Mouse (Mus musculus) megakaryocyte, embryonic 14.5 days (primary cell): ENCODE measurements around the gene 2700081O15Rik.

Experiments
- FLI1 ChIP-seq: IDR thresholded peaks from 2 replicates; pipeline ENCODE4 v1.6.1; 2012; ENCODE audit warnings: low read length, inconsistent platforms, mixed read lengths
- GATA1 ChIP-seq: IDR thresholded peaks from 3 replicates; pipeline ENCODE4 v1.6.1; 2012; ENCODE audit warnings: mixed read lengths, low read length, inconsistent platforms, borderline replicate concordance

GRCm38 (mm10) chr19:7417911-7418849, 755 bp downstream of the 2700081O15Rik start:
- TF ChIP-seq GATA1: no peak
- no peak for TF ChIP-seq FLI1
